Mouse (Mus musculus): ENCODE data around the gene Pcgf6.
A peak's percentile ranks its signal among the peaks of the same experiment; 100 is the strongest.
"Not testable (repeated sequence)": the region's sequence is repeated elsewhere in the genome, so short reads cannot be mapped to it uniquely, and the experiment has no call there.

Gene Pcgf6

GRCm38 (mm10) chr19:47026513-47026912 lies 24.2 kb downstream of the Pcgf6 start:
- DNase-seq (ENCODE audit: low read depth), result no peak

GRCm38 (mm10) chr19:47024954-47025353 lies 25.8 kb downstream of the Pcgf6 start:
- no peak for DNase-seq (ENCODE audit: low read depth)

- no peak for DNase-seq (ENCODE audit: low read depth)
Measured at GRCm38 (mm10) chr19:47023546-47023945, 27.2 kb downstream of the Pcgf6 start.

GRCm38 (mm10) chr19:47022709-47023108 lies 28.0 kb downstream of the Pcgf6 start:
- DNase-seq (ENCODE audit: low read depth), result no peak

- no peak for DNase-seq (ENCODE audit: low read depth)
Measured at GRCm38 (mm10) chr19:47019326-47019725, 31.4 kb downstream of the Pcgf6 start.

- no peak for DNase-seq (ENCODE audit: low read depth)
Measured at GRCm38 (mm10) chr19:47018330-47018729, 32.4 kb downstream of the Pcgf6 start.

DNA sequence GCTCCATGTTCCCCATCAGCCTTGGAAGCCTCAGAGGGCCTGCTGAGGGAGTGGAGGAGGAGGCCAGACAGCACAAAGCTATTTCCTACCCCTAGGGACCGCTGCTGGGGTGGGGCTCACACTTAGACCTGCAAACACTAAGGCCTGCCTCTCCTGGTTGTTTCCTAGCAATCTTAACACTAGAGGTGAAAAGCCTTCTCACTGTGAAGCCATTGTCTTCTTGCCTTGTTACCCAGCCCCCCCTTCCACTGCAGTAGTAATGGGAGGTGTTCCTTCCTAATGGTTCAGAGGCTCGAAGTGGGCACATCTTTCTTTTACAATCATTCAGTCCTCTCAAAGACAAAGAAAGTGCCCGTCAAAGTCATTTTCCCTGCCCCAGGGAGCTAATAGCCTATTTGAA lies 32.9 kb downstream of the Pcgf6 start:
- DNase-seq (ENCODE audit: low read depth), result no peak

DNA sequence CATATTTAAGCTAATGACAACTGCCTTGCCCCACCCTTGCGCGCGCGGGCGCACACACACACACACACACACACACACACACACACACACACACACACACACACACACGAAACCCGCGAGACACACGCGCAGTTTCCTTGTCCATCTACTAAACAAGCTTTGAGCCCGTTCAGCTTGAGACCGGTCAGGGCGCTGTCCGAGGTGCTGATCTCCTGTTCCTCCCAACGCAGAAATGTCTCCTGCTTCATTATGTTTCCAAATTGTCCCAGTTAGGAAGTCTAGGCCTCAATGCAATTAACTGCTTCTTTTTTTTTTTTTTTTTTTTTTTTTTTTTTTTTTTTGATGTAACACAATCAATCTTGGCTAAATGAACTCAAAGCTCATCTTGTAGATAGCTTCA lies 34.2 kb downstream of the Pcgf6 start:
- peak; percentile 67 for DNase-seq (ENCODE audit: low read depth)

GRCm38 (mm10) chr19:47015965-47016364 lies 34.7 kb downstream of the Pcgf6 start:
- no peak for DNase-seq (ENCODE audit: low read depth)

DNA sequence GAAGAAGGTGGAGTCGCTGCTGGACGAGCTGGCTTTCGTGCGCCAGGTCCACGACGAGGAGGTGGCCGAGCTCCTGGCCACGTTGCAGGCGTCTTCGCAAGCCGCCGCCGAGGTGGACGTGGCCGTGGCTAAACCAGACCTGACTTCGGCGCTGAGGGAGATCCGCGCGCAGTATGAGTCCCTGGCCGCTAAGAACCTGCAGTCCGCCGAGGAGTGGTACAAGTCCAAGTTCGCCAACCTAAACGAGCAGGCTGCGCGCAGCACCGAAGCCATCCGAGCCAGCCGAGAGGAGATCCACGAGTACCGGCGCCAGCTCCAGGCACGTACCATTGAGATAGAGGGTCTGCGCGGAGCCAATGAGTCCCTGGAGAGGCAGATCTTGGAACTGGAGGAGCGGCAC lies 35.3 kb downstream of the Pcgf6 start:
- no peak for DNase-seq (ENCODE audit: low read depth)

DNA sequence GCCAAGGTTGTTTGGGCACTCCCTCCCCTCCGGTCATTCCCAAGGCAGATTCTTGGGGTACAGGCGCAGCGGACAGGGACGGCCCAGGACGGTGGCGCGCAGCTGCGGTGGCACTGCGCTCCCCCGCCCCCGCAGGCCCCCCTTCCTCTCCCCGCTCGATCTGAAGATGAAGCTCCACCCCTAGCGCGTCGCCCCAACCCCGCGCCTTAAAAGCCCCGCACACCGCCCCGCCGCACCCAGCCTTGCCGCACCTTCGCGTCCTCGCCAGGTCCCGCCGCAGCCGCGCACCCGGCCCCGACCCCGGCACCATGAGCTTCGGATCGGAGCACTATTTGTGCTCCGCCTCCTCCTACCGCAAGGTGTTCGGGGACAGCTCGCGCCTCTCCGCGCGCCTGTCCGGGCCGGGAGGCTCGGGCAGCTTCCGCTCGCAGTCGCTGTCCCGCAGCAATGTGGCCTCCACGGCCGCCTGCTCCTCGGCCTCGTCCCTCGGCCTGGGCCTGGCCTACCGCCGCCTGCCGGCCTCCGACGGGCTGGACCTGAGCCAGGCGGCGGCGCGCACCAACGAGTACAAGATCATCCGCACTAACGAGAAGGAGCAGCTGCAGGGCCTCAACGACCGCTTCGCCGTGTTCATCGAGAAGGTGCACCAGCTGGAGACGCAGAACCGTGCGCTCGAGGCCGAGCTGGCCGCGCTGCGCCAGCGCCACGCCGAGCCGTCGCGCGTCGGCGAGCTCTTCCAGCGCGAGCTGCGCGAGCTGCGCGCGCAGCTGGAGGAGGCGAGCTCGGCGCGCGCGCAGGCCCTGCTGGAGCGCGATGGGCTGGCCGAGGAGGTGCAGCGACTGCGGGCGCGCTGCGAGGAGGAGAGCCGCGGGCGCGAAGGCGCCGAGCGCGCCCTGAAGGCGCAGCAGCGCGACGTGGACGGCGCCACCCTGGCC lies 36.0 kb downstream of the Pcgf6 start, which contains the start of the genes Ina and Nt5c2:
TSS of gene Ina (plus strand) at position 252 of the 935 bp plus-strand sequence.
TSS of gene Nt5c2 (minus strand) at position 707 of the 935 bp plus-strand sequence.
- no peak for DNase-seq (ENCODE audit: low read depth)

- no peak for DNase-seq (ENCODE audit: low read depth)
Measured at GRCm38 (mm10) chr19:47014159-47014446, 36.6 kb downstream of the Pcgf6 start.

DNA sequence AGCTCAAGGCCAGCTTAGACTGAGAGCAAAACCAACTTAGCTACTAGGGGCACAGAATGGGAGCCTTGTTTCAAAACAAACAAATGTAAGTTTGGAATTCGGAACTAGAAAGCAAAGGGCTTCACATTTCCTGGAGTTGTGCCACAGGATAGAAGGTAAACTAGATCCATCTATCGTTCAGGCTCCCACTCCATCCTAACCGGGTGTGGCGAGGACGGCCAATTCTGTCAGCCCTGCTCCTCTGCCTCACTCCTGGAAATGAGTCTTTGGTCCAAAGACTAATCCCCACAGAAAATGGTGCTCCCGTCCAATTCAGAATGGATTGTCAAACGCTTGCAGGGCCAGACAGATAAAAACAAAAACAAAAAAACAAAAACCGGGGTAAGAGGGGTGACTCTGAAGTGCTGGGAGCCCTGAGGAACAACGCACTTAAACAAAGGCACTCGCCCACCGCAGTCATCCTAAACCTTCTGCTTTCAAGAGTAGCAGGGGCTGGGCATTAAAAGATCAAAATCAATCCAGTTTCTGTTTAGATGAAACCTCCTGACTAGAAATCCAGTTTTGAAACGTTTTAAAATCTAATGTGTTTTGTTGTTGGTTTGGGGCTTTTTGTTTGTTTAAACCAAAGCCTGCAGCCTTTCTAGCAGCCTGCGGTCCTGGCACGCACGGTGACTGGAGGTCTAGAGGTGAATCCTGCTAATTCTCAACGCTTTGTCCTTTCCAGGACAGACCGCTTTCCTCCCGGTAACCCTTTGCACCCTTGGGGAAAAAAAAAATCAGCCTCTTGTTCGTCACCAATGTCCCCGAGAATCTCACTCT lies 37.2 kb downstream of the Pcgf6 start:
- DNase-seq (ENCODE audit: low read depth), result no peak

- DNase-seq (ENCODE audit: low read depth), result no peak
Measured at GRCm38 (mm10) chr19:47012521-47013130, 38.1 kb downstream of the Pcgf6 start.

GRCm38 (mm10) chr19:47009943-47010342 lies 40.8 kb downstream of the Pcgf6 start:
- no peak for DNase-seq (ENCODE audit: low read depth)

DNA sequence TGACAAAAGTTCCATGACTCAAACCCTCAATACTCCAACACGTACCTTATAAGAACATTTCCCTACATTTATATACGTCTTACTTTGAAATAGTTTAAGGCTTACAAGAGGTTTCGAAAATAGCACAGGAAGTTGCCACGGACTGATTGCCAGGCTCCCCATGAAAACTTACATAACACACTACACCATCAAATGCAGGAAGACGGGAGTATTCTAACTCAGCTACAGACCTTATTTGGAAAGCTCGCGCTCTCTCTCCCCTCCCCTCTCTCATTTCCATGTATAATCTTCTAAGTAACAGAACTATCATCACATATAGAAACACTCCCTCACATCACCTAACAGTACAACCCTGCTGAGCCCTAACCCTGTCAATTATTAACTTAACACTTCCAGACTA lies 41.3 kb downstream of the Pcgf6 start:
- DNase-seq (ENCODE audit: low read depth), result no peak

DNA sequence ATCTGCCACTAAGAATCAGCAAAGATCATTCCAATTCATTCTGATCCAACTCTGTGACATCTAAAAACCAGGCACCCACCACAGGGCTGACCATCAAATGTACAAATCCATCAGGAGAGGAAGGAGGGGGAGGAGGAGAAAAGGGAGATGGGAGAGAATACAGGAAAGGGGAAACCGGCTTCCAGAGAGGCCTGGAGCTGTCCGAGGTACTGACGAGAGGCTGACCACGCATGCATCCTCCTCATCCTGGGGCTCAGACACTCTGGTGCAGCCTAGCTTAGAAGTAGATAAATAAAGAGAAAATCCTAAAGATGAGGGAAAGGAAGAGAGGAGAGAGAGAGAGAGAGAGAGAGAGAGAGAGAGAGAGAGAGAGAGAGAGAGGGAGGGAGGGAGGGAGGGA lies 44.4 kb downstream of the Pcgf6 start:
- no peak for DNase-seq (ENCODE audit: low read depth)

DNA sequence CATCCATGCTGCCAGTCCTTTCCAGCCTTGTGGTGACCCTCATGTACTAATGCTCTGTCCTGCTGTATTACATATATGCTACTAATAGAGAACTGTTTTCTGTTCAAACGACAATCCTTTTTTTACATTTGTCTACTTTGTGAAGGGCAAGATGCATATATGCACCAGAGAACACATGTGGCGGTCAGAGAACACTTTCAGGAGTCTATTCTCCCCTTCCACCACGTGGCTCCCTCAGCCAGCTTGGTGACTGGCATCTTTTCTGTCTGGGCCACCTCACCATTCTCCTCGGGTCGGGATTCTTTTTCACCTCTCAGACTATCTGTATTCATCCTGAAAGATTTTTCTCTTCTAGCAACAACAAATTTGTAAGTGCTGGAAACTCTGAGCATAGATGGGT lies 44.8 kb downstream of the Pcgf6 start:
- DNase-seq (ENCODE audit: low read depth), result no peak

GRCm38 (mm10) chr19:47003742-47004511 lies 46.8 kb downstream of the Pcgf6 start:
- DNase-seq (ENCODE audit: low read depth), result no peak

GRCm38 (mm10) chr19:47000357-47000756 lies 50.3 kb downstream of the Pcgf6 start:
- not testable (repeated sequence) for DNase-seq (ENCODE audit: low read depth)

- DNase-seq (ENCODE audit: low read depth), result peak; percentile 55
Measured at GRCm38 (mm10) chr19:46999753-47000152, 51.0 kb downstream of the Pcgf6 start.

DNA sequence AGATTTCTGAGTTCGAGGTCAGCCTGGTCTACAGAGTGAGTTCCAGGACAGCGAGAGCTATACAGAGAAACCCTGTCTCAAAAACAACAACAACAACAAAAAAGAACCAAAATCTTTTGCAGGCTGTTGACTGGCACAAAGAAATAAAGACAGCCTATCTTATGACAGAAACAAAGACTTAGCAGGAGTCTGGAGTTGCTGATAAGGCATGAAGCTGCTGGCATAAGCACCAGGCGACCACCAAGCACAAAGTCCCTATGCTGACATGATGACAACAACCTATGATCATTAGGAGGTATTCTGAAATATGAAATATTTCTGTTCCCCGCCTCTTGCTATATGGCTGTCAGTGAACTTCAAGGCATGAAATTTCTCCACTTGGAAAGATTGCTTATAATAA lies 51.8 kb downstream of the Pcgf6 start:
- no peak for DNase-seq (ENCODE audit: low read depth)

Data from c-Kit-positive CD71-positive TER-119-negative erythroid progenitor cells, embryonic 14.5 days (primary cell).